Mouse (Mus musculus) T-helper 17 cell (primary cell): ENCODE results near the gene Rexo2.

Experiments used
- in situ Hi-C, 2 experiments: fragments of 300-600 bp; cut with MboI, MseI; formaldehyde crosslinking; loops; 1 replicate in 1 of 2; 2 replicates in 1 of 2; pipeline ENCODE4 v1.15.1; 2025; ENCODE audit warnings: high pct_unique_total_duplicates in 2 of 2

Gene Rexo2

GRCm38 (mm10) chr9:48473131-48473530 lies 7.3 kb downstream of the Rexo2 start:
- in situ Hi-C loops = no loop called here

- in situ Hi-C loops = no loop called here
These were observed 7.9 kb downstream of the Rexo2 start for GRCm38 (mm10) chr9:48472441-48473025.

GRCm38 (mm10) chr9:48467471-48467870 lies 13.0 kb downstream of the Rexo2 start:
- in situ Hi-C loops = loop anchor here (5.0 to 10.0 kb wide), 2 partner anchors 90 to 127 kb away; no protein-coding TSS in a partner anchor

- in situ Hi-C loops = loop anchor here (5.0 to 10.0 kb wide), 2 partner anchors 90 to 128 kb away; no protein-coding TSS in a partner anchor
These were observed 13.6 kb downstream of the Rexo2 start for GRCm38 (mm10) chr9:48466804-48467203.

- in situ Hi-C loops = loop anchor here (5.0 to 10.0 kb wide), 2 partner anchors 92 to 129 kb away; no protein-coding TSS in a partner anchor
These were observed 14.8 kb downstream of the Rexo2 start for GRCm38 (mm10) chr9:48465671-48466070.

- in situ Hi-C loops = loop anchor here (10.0 kb wide), 1 partner anchor 133 kb away; no protein-coding TSS in a partner anchor
These were observed 18.9 kb downstream of the Rexo2 start for GRCm38 (mm10) chr9:48461545-48461944.

GRCm38 (mm10) chr9:48460720-48461119 lies 19.7 kb downstream of the Rexo2 start:
- in situ Hi-C loops = loop anchor here (10.0 kb wide), 1 partner anchor 134 kb away; no protein-coding TSS in a partner anchor

GRCm38 (mm10) chr9:48459391-48459790 lies 21.0 kb downstream of the Rexo2 start:
- in situ Hi-C loops = no loop called here

- in situ Hi-C loops = no loop called here
These were observed 21.5 kb downstream of the Rexo2 start for GRCm38 (mm10) chr9:48458879-48459278.

GRCm38 (mm10) chr9:48455961-48456360 lies 24.5 kb downstream of the Rexo2 start:
- in situ Hi-C loops = no loop called here

- in situ Hi-C loops = no loop called here
These were observed 30.4 kb downstream of the Rexo2 start for GRCm38 (mm10) chr9:48450066-48450465.

GRCm38 (mm10) chr9:48447783-48448209 lies 32.6 kb downstream of the Rexo2 start:
- in situ Hi-C loops = loop anchor here in 1 of 2 experiments (10.0 kb wide), 1 partner anchor 417 kb away; no protein-coding TSS in a partner anchor

- in situ Hi-C loops = loop anchor here in 1 of 2 experiments (10.0 kb wide), 1 partner anchor 420 kb away; no protein-coding TSS in a partner anchor
These were observed 35.6 kb downstream of the Rexo2 start for GRCm38 (mm10) chr9:48444821-48445220.

- in situ Hi-C loops = loop anchor here in 1 of 2 experiments (10.0 kb wide), 1 partner anchor 421 kb away; no protein-coding TSS in a partner anchor
These were observed 36.5 kb downstream of the Rexo2 start for GRCm38 (mm10) chr9:48443873-48444272.

- in situ Hi-C loops = no loop called here
These were observed 48.0 kb downstream of the Rexo2 start for GRCm38 (mm10) chr9:48432449-48432848.

GRCm38 (mm10) chr9:48427176-48427575 lies 53.2 kb downstream of the Rexo2 start:
- in situ Hi-C loops = no loop called here

- in situ Hi-C loops = no loop called here
These were observed 57.2 kb downstream of the Rexo2 start for GRCm38 (mm10) chr9:48423256-48423655.

- in situ Hi-C loops = no loop called here
These were observed 58.0 kb downstream of the Rexo2 start for GRCm38 (mm10) chr9:48422382-48422781.

- in situ Hi-C loops = no loop called here
These were observed 58.9 kb downstream of the Rexo2 start for GRCm38 (mm10) chr9:48421561-48421960.

- in situ Hi-C loops = no loop called here
These were observed 59.4 kb downstream of the Rexo2 start for GRCm38 (mm10) chr9:48421029-48421428.

GRCm38 (mm10) chr9:48420437-48420836 lies 60.0 kb downstream of the Rexo2 start:
- in situ Hi-C loops = no loop called here

GRCm38 (mm10) chr9:48418829-48419228 lies 61.6 kb downstream of the Rexo2 start:
- in situ Hi-C loops = no loop called here
